Mouse (Mus musculus): ENCODE results near the gene Slc26a11. TPM values are rescaled to one million over a fixed set of nuclear protein-coding genes. Genes with fewer than 3 reads are reported as not detected.

Slc26a11 gene
- 1 to 10 TPM; 2.7 to 2.9 TPM for total RNA-seq (2021)
- long read RNA-seq, experiment 1, partial matches to known transcripts, result 2 of 6 reads
- long read RNA-seq, experiment 1, other reads (novel, unspliced or antisense), result 1 of 6 reads
- long read RNA-seq, experiment 2, partial matches to known transcripts, result 0 of 3 reads
- long read RNA-seq, experiment 2, other reads (novel, unspliced or antisense), result 1 of 3 reads

GRCm38 (mm10) chr11:119355443-119356385 is at the start of gene Slc26a11, which contains the start of gene Sgsh:
TSS of gene Slc26a11 (plus strand) at chr11:119355557.
TSS of gene Sgsh (minus strand) at chr11:119355536.
- intact Hi-C loops (cut with DNase I; ENCODE audit: low total_unique reads), result loop anchor here (10.0 kb wide), 1 partner anchor 51 kb away; the partner anchor contains the start of genes Card14 and Eif4a3
- DNase-seq, result peak; percentile 91

- intact Hi-C loops (cut with DNase I; ENCODE audit: low total_unique reads), result loop anchor here (10.0 kb wide), 1 partner anchor 48 kb away; the partner anchor contains the start of genes Sgsh and Slc26a11
- DNase-seq, result no peak
Measured at GRCm38 (mm10) chr11:119306762-119307657, 48.3 kb upstream of the Slc26a11 start.

- intact Hi-C loops (cut with DNase I; ENCODE audit: low total_unique reads), result loop anchor here (10.0 kb wide), 1 partner anchor 47 kb away; the partner anchor contains the start of genes Sgsh and Slc26a11
Measured at GRCm38 (mm10) chr11:119307658-119307867, 47.8 kb upstream of the Slc26a11 start, which contains the start of gene Card14. TSS of gene Card14 (plus strand) at chr11:119307768.

GRCm38 (mm10) chr11:119307916-119308315 is 47.4 kb upstream of the Slc26a11 start:
- intact Hi-C loops (cut with DNase I; ENCODE audit: low total_unique reads), result loop anchor here (10.0 kb wide), 1 partner anchor 47 kb away; the partner anchor contains the start of genes Sgsh and Slc26a11
- no peak for DNase-seq

More at GRCm38 (mm10) chr11:119307658-119307867, 47.8 kb upstream of the Slc26a11 start, which contains the start of gene Card14:
- DNase-seq, result no peak

GRCm38 (mm10) chr11:119310621-119311020 is 44.7 kb upstream of the Slc26a11 start:
- DNase-seq, result no peak
- intact Hi-C loops (cut with DNase I; ENCODE audit: low total_unique reads), result no loop called here

GRCm38 (mm10) chr11:119314252-119314936 is 41.0 kb upstream of the Slc26a11 start:
- intact Hi-C loops (cut with DNase I; ENCODE audit: low total_unique reads), result no loop called here
- peak; percentile 32 for DNase-seq

- peak; percentile 62 for DNase-seq
- intact Hi-C loops (cut with DNase I; ENCODE audit: low total_unique reads), result no loop called here
Measured at GRCm38 (mm10) chr11:119316720-119317119, 38.6 kb upstream of the Slc26a11 start.

GRCm38 (mm10) chr11:119322521-119322920 is 32.8 kb upstream of the Slc26a11 start:
- intact Hi-C loops (cut with DNase I; ENCODE audit: low total_unique reads), result no loop called here
- DNase-seq, result no peak

GRCm38 (mm10) chr11:119325068-119325467 is 30.3 kb upstream of the Slc26a11 start:
- DNase-seq, result no peak
- intact Hi-C loops (cut with DNase I; ENCODE audit: low total_unique reads), result no loop called here

GRCm38 (mm10) chr11:119330592-119330991 is 24.8 kb upstream of the Slc26a11 start:
- intact Hi-C loops (cut with DNase I; ENCODE audit: low total_unique reads), result no loop called here
- no peak for DNase-seq

- no peak for DNase-seq
- intact Hi-C loops (cut with DNase I; ENCODE audit: low total_unique reads), result no loop called here
Measured at GRCm38 (mm10) chr11:119331970-119332369, 23.4 kb upstream of the Slc26a11 start.

GRCm38 (mm10) chr11:119338271-119339059 is 16.9 kb upstream of the Slc26a11 start:
- intact Hi-C loops (cut with DNase I; ENCODE audit: low total_unique reads), result no loop called here

GRCm38 (mm10) chr11:119339179-119339578 is 16.2 kb upstream of the Slc26a11 start:
- intact Hi-C loops (cut with DNase I; ENCODE audit: low total_unique reads), result no loop called here
- no peak for DNase-seq

More at GRCm38 (mm10) chr11:119338271-119339059, 16.9 kb upstream of the Slc26a11 start:
- no peak for DNase-seq

- intact Hi-C loops (cut with DNase I; ENCODE audit: low total_unique reads), result no loop called here
- DNase-seq, result peak; percentile 56
Measured at GRCm38 (mm10) chr11:119339637-119340036, 15.7 kb upstream of the Slc26a11 start.

- DNase-seq, result no peak
- intact Hi-C loops (cut with DNase I; ENCODE audit: low total_unique reads), result no loop called here
Measured at GRCm38 (mm10) chr11:119344178-119344577, 11.2 kb upstream of the Slc26a11 start.

- DNase-seq, result no peak
- intact Hi-C loops (cut with DNase I; ENCODE audit: low total_unique reads), result no loop called here
Measured at GRCm38 (mm10) chr11:119344865-119345264, 10.5 kb upstream of the Slc26a11 start.

GRCm38 (mm10) chr11:119347125-119347524 is 8.2 kb upstream of the Slc26a11 start:
- DNase-seq, result no peak
- intact Hi-C loops (cut with DNase I; ENCODE audit: low total_unique reads), result no loop called here

GRCm38 (mm10) chr11:119352113-119352512 is 3.2 kb upstream of the Slc26a11 start:
- intact Hi-C loops (cut with DNase I; ENCODE audit: low total_unique reads), result loop anchor here (10.0 kb wide), 1 partner anchor 47 kb away; the partner anchor contains the start of genes Card14 and Eif4a3

More at GRCm38 (mm10) chr11:119352113-119352512, 3.2 kb upstream of the Slc26a11 start:
- no peak for DNase-seq
